Mouse (Mus musculus): ENCODE results near the gene Nppa. TPM values are rescaled to one million over a fixed set of nuclear protein-coding genes. Genes with fewer than 3 reads are reported as not detected.

Nppa gene
- 0.25 and 10.7 TPM in 2 replicates for polyA plus RNA-seq (2015; fragmentation: Nextera tagmentation; extraction: Ambion mirVana)

DNA sequence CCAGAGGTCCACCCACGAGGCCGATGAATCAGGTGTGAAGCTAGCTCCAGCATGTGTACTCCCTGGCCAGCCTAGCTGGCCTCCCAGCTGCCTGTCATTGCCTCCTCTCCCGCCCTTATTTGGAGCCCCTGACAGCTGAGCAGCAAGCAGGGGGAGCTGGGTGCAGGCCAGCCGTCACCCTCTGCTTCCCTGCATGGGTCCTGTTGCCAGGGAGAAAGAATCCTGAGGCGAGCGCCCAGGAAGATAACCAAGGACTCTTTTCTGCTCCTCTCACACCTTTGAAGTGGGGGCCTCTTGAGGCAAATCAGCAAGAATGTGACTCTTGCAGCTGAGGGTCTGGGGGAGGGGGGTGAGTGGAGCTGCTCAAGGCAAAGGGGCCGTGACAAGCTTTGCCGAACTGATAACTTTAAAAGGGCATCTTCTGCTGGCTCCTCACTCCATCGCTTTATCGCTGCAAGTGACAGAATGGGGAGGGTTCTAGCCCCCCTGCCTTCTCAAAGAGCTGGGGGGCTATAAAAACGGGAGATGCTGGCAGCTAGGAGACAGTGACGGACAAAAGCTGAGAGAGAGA is at the start of gene Nppa:
Gene Nppa (plus strand): TSS at position 521 of the 571 bp plus-strand sequence.
- WGBS = 54% methylated on average over 12 of the region's 12 CpGs
- H3K9ac ChIP-seq = no peak within 1 kb of the TSS
- H3K36me3 ChIP-seq = peaks cover 16% of the 10 kb centered on the region
- no peaks in the 10 kb centered on the region for H3K9me3 ChIP-seq
- H3K27me3 ChIP-seq = no peaks in the 10 kb centered on the region
- H3K4me3 ChIP-seq = no peak within 1 kb of the TSS
- no peaks in the 10 kb centered on the region for H3K4me1 ChIP-seq
- H3K27ac ChIP-seq = no peak within 1 kb of the TSS
- no peak for ATAC-seq (ENCODE audit: insufficient number of reproducible peaks, insufficient read depth, low FRiP score, low TSS enrichment, low read depth)
- H3K4me2 ChIP-seq = no peak within 1 kb of the TSS

DNA sequence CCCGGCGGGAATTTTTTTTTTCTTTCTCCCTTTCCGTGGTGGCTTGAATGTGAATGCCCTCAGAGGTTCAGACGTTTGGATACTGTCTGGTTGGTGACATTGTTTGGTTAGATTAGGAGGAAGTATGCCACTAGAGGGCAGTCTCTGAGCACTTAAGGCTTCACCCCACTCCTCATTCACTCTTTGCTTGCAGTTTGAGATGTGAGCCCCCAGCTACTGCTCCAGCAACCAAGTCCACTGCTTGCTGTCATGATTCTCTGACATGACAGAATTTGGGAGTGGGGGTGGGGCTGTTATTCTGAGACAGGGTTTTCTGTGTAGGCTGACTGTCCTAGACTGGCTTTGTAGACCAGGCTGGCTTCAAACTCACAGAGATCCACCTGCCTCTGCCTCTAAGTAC is 46.9 kb upstream of the Nppa start:
- no peak overlapping the region for H3K4me3 ChIP-seq
- no peaks in the 10 kb centered on the region for H3K27me3 ChIP-seq
- no peak for ATAC-seq (ENCODE audit: insufficient number of reproducible peaks, insufficient read depth, low FRiP score, low TSS enrichment, low read depth)
- H3K36me3 ChIP-seq = peaks cover 14% of the 10 kb centered on the region
- WGBS = 10% methylated on average over 4 of the region's 4 CpGs
- H3K4me2 ChIP-seq = no peak overlapping the region
- H3K27ac ChIP-seq = no peak overlapping the region
- H3K9me3 ChIP-seq = no peaks in the 10 kb centered on the region
- no peaks in the 10 kb centered on the region for H3K4me1 ChIP-seq
- H3K9ac ChIP-seq = no peak overlapping the region

DNA sequence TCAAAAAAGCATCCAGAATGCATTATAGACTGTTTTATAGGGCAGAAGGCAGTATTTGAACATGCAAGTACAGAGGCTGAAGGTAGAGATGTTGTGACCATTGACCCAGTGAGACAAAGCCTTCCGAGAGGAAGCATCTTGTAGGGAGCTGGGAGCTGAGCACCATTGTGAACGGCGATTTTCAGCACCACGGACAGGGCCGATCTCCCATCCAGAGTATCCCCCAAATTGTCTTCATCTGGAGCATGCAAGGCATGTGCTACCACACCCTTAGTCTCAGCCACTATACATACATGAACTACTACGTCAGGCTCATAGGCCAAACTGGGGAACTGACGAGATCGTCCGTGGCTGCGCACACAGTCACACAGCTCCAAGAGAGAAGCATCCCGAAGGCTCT is 43.4 kb upstream of the Nppa start:
- WGBS = 36% methylated on average over 11 of the region's 11 CpGs
- Histone ChIP-seq H3K4me3 (no peak overlapping the region), H3K9me3 (no peaks in the 10 kb centered on the region), H3K9ac (no peak overlapping the region), H3K4me2 (no peak overlapping the region), H3K27me3 (no peaks in the 10 kb centered on the region), H3K4me1 (no peaks in the 10 kb centered on the region), H3K36me3 (no peaks in the 10 kb centered on the region), H3K27ac (no peak overlapping the region)
- ATAC-seq (ENCODE audit: insufficient number of reproducible peaks, insufficient read depth, low FRiP score, low TSS enrichment, low read depth) = no peak

DNA sequence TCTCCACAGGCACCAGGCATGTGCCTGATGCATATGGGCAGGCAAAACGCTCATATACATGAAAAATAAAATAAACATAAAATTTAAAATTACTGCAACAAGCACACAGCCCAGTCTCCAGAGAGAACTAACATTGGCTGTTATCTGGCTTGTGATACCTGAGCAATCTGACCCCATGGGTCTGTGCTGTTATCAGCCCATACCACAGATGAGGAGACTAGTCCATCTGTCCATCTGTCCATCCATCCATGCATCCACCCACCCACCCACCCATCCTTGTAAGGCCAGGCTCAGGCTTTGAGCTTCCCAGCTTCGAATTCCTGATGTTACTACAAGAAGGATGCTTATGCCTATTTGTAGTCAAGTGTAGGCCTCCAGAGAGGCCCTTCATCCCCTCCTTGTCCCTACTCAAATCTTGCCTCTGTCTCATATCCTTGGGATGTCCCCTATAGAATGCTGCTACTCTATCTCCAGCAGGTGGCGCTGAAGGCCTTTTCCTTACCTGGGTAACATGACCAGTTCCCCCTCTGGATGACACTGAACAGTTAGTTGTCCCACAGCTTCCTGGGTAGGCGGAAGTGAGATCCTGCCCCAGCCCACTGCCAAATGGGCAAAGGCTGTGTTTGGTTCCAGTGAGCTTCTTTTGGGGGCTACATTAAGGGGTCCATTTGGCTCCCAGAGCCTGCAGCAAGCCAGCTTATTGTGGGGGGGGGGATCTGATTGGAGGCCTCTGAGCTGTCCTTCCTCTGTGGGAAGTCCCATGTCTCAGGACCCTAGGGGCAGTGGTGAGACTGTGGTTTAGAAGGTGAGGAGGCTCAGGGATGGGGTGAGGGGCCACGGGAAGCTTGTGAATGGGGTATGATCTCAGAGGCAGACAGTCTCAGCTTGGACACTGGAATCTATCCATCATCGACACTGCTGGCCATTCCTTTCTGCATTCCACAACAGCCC is 40.4 kb upstream of the Nppa start:
- Histone ChIP-seq H3K9ac (no peak overlapping the region), H3K4me1 (no peaks in the 10 kb centered on the region), H3K36me3 (no peaks in the 10 kb centered on the region), H3K4me3 (no peak overlapping the region), H3K27ac (no peak overlapping the region), H3K4me2 (no peak overlapping the region), H3K9me3 (no peaks in the 10 kb centered on the region), H3K27me3 (no peaks in the 10 kb centered on the region)
- no peak for ATAC-seq (ENCODE audit: insufficient number of reproducible peaks, insufficient read depth, low FRiP score, low TSS enrichment, low read depth)
- 44% methylated on average over 6 of the region's 6 CpGs for WGBS

DNA sequence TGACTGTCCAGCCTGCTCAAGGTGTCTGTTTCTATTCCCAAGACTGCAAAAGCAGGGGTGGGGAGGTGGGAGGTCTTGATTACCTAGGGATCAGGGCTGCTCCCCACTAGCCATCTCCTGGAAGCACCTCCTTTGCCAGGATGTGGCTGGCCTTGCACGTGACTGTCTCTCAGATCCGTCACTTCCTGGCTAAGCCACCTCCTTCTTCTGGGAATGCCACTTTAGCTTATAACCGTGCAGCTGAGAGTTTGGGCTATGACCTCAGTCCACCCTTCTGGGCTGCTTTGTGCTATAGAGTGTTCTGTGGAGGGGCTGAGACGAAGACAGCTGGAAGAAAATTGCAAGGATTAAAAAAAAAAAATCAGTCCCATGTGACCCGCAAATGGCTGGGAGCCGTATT is 37.7 kb upstream of the Nppa start:
- H3K36me3 ChIP-seq = no peaks in the 10 kb centered on the region
- 32% methylated on average over 6 of the region's 6 CpGs for WGBS

DNA sequence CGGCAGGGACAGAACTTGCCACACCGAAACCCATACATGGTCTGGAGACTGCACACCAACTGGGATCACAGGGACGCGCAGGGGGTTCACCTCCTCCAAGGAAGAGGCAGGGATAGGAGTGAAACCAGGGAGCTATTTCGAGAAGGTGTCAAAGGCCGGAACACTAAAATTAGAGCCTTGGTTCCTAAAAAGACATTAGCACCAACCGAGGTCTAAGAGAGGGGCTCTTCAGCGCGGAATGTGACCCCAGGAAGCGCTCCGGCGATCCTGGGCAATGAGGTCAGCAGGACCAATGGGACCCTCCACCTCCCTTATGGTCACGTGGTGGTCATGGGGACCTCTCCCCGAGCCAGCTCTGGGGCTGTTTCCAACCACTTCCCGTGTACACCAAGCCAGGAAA is 36.9 kb upstream of the Nppa start:
- H3K9me3 ChIP-seq = no peaks in the 10 kb centered on the region
- H3K27ac ChIP-seq = no peak overlapping the region
- no peaks in the 10 kb centered on the region for H3K36me3 ChIP-seq
- H3K4me2 ChIP-seq = no peak overlapping the region
- H3K27me3 ChIP-seq = no peaks in the 10 kb centered on the region
- H3K9ac ChIP-seq = no peak overlapping the region
- H3K4me3 ChIP-seq = no peak overlapping the region
- no peak for ATAC-seq (ENCODE audit: insufficient number of reproducible peaks, insufficient read depth, low FRiP score, low TSS enrichment, low read depth)
- WGBS = 85% methylated on average over 15 of the region's 15 CpGs
- H3K4me1 ChIP-seq = no peaks in the 10 kb centered on the region

More for the DNA sequence above, 37.7 kb upstream of the Nppa start:
- no peak overlapping the region for H3K27ac ChIP-seq
- H3K4me3 ChIP-seq = no peak overlapping the region
- no peak for ATAC-seq (ENCODE audit: insufficient number of reproducible peaks, insufficient read depth, low FRiP score, low TSS enrichment, low read depth)
- H3K9ac ChIP-seq = no peak overlapping the region
- H3K4me2 ChIP-seq = no peak overlapping the region
- H3K27me3 ChIP-seq = no peaks in the 10 kb centered on the region
- no peaks in the 10 kb centered on the region for H3K9me3 ChIP-seq
- no peaks in the 10 kb centered on the region for H3K4me1 ChIP-seq

DNA sequence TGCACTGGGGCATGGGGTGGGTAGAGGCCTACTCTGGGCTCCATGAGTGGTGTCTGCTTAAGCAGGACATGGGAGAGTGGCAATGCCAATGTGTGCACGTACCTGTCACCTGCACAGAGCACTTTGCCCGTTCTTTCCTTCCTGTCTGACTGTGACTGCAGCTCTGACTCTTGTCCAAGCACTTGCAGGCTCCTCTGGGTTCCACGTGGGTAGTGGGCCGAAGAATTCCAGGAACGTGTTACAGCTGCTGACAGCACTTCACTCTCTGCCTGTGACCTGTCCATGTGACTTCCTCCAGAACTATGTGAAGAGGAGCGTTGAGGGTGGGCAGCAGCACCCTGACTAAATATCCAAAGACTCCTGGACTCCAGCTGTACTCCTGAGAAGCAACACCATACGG is 34.8 kb upstream of the Nppa start:
- H3K4me1 ChIP-seq = no peaks in the 10 kb centered on the region
- no peak overlapping the region for H3K9ac ChIP-seq
- no peak overlapping the region for H3K4me3 ChIP-seq
- WGBS = 77% methylated on average over 7 of the region's 7 CpGs
- H3K4me2 ChIP-seq = no peak overlapping the region
- no peak for ATAC-seq (ENCODE audit: insufficient number of reproducible peaks, insufficient read depth, low FRiP score, low TSS enrichment, low read depth)
- no peaks in the 10 kb centered on the region for H3K36me3 ChIP-seq
- no peak overlapping the region for H3K27ac ChIP-seq
- no peaks in the 10 kb centered on the region for H3K9me3 ChIP-seq
- H3K27me3 ChIP-seq = no peaks in the 10 kb centered on the region

DNA sequence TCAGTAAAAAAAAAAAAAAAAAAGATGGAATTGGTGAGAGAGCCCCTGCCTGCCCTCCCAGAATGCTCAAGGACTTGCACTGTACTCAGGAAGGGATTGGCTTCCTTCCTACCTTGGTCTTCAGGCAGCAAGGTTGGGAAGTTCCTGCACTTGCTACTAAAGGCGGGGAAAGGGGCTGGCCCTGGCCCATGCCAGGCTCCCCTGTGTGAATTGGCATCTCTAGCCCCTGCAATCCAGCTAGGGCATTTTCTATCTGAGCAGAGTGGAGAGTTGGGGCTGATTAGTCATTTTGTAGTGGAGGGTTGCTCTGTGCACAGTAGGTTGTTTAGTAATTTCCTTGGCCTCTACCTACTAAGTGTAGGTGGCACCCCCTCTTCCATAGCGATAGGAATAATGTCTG is 31.7 kb upstream of the Nppa start:
- no peak overlapping the region for H3K9ac ChIP-seq
- no peaks in the 10 kb centered on the region for H3K27me3 ChIP-seq
- no peak for ATAC-seq (ENCODE audit: insufficient number of reproducible peaks, insufficient read depth, low FRiP score, low TSS enrichment, low read depth)
- H3K4me3 ChIP-seq = no peak overlapping the region
- H3K4me2 ChIP-seq = no peak overlapping the region
- H3K9me3 ChIP-seq = 0 out of 2 replicates have a peak, but pooled peaks cover under 1% of the 10 kb centered on the region
- H3K27ac ChIP-seq = no peak overlapping the region
- 89% methylated on average over 2 of the region's 2 CpGs for WGBS
- H3K4me1 ChIP-seq = no peaks in the 10 kb centered on the region
- H3K36me3 ChIP-seq = no peaks in the 10 kb centered on the region

DNA sequence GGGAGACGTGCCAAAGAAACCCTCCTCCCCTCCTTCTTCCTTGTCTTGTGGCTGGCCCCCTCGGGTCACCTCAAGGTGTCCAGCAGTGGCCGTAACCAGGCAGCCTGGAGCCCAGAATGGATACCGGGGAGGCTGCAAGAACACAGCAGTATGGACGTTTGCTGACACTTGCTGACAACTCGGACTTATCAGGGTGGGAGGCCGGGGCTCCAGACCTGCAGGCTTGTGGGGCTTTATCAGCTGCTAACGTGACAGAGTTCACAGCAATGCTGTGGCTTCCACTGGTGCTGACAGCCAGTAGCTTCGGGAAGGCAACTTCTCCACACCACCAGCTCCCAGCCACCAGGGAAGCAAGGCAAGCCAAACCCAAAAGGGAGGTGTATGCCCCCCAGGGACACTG is 31.2 kb upstream of the Nppa start:
- 54% methylated on average over 9 of the region's 9 CpGs for WGBS
- Histone ChIP-seq H3K9me3 (0 out of 2 replicates have a peak, but pooled peaks cover 4% of the 10 kb centered on the region), H3K36me3 (no peaks in the 10 kb centered on the region), H3K9ac (no peak overlapping the region), H3K4me1 (no peaks in the 10 kb centered on the region), H3K27me3 (no peaks in the 10 kb centered on the region), H3K4me2 (no peak overlapping the region), H3K27ac (no peak overlapping the region), H3K4me3 (no peak overlapping the region)
- ATAC-seq (ENCODE audit: insufficient number of reproducible peaks, insufficient read depth, low FRiP score, low TSS enrichment, low read depth) = no peak

DNA sequence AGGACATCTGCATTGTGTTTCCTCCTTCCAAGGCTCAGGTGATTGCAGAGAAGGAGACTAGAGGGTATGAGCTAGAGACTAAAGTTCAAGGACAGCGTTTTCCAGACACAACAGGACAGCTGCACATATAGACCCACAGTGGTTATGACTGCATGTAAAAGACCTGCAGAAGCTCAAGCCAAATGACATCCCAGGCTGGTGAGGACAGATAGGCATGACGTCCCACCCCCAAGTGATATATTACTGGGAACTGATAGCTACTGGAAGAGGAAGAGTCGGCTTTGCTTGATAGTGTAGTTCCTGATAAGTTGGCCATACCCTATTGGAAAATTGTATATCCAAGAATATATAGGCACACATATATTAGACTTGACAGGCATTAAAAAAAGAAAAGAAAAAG is 24.3 kb upstream of the Nppa start:
- WGBS = 78% methylated on average over 3 of the region's 3 CpGs
- H3K27me3 ChIP-seq = no peaks in the 10 kb centered on the region
- H3K4me1 ChIP-seq = no peaks in the 10 kb centered on the region
- H3K36me3 ChIP-seq = no peaks in the 10 kb centered on the region
- no peak overlapping the region for H3K4me3 ChIP-seq
- H3K9ac ChIP-seq = no peak overlapping the region
- ATAC-seq (ENCODE audit: insufficient number of reproducible peaks, insufficient read depth, low FRiP score, low TSS enrichment, low read depth) = no peak
- H3K9me3 ChIP-seq = 0 out of 2 replicates have a peak, but pooled peaks cover 4% of the 10 kb centered on the region
- no peak overlapping the region for H3K27ac ChIP-seq
- no peak overlapping the region for H3K4me2 ChIP-seq

DNA sequence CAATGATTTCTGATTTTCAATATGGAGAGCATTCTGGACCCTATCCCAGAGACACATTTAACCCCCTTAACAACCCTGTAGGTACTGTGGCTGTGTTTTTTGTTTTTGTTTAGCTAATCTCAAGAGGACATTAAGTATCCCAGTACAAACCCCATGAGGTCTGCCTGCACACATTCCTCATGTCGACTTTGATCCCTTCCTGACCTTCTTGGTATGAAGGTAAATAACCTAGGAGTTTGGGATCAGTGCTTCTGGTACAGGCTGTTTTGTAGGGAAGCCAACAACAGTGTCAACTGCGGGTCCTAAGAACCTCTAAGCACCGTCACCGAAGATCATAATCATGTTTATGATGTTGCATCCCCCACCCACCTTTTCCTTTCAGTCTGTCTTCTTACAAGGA is 22.8 kb upstream of the Nppa start:
- no peak for ATAC-seq (ENCODE audit: insufficient number of reproducible peaks, insufficient read depth, low FRiP score, low TSS enrichment, low read depth)
- no peak overlapping the region for H3K9ac ChIP-seq
- no peak overlapping the region for H3K4me3 ChIP-seq
- no peaks in the 10 kb centered on the region for H3K4me1 ChIP-seq
- no peaks in the 10 kb centered on the region for H3K36me3 ChIP-seq
- 79% methylated on average over 4 of the region's 4 CpGs for WGBS
- H3K27me3 ChIP-seq = no peaks in the 10 kb centered on the region
- H3K9me3 ChIP-seq = 0 out of 2 replicates have a peak, but pooled peaks cover 4% of the 10 kb centered on the region
- H3K4me2 ChIP-seq = no peak overlapping the region
- H3K27ac ChIP-seq = no peak overlapping the region

DNA sequence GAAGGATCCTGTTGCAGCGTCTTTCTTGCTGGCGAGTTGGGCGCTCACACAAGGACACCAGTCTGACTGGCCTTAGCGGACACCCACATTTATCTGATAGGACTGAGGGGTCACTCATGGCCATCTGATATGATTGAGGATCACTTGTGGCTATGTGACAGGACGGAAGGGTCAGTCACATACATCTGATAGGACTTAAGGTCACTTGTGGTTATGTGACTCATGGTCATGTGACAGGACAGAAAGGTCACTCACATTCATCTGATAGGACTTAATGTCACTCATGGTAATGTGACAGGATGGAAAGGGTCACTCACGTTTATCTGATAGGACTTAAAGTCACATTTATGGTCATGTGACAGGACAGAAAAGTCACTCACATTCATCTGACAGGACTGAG is 22.1 kb upstream of the Nppa start:
- ATAC-seq (ENCODE audit: insufficient number of reproducible peaks, insufficient read depth, low FRiP score, low TSS enrichment, low read depth) = no peak
- 88% methylated on average over 6 of the region's 6 CpGs for WGBS
- H3K9ac ChIP-seq = no peak overlapping the region

More for the DNA sequence above, 22.1 kb upstream of the Nppa start:
- Histone ChIP-seq H3K27ac (no peak overlapping the region), H3K4me3 (no peak overlapping the region), H3K36me3 (no peaks in the 10 kb centered on the region), H3K4me2 (no peak overlapping the region), H3K9me3 (0 out of 2 replicates have a peak, but pooled peaks cover 4% of the 10 kb centered on the region), H3K27me3 (no peaks in the 10 kb centered on the region), H3K4me1 (no peaks in the 10 kb centered on the region)

Data from embryonic facial prominence, embryonic 13.5 days (tissue).